Mouse (Mus musculus) embryonic facial prominence, embryonic 14.5 days (tissue): ENCODE results near the gene Ccng2. TPM values are rescaled to one million over a fixed set of nuclear protein-coding genes. Genes with fewer than 3 reads are reported as not detected.

ENCODE experiments used
- ATAC-seq: fragments of 200-750 bp; cut with Nextera tagmentation; 2 replicates; pipeline ENCODE4 v1.8.0; 2017; ENCODE audit warnings: low read depth, moderate number of reproducible peaks, moderate TSS enrichment
- DNase-seq: peaks from one replicate; pipeline ENCODE4 v3.0.0-alpha.2; 2015; ENCODE audit warnings: low spot score
- H3K27ac ChIP-seq: fragments of 300-500 bp; sonication (generic); replicated peaks from 2 replicates; pipeline ENCODE4 v1.5.1; 2014; ENCODE audit warnings: low read depth, mild to moderate bottlenecking, low read length, moderate library complexity
- H3K27me3 ChIP-seq: fragments of 300-500 bp; sonication (generic); replicated peaks from 2 replicates; pipeline ENCODE4 v1.6.1; 2014; ENCODE audit warnings: low read length; ENCODE audit not compliant: control insufficient read depth, insufficient read depth
- H3K36me3 ChIP-seq: fragments of 300-500 bp; sonication (generic); 2 replicates; pipeline ENCODE4 v1.6.1; 2014; ENCODE audit warnings: low read length, mixed read lengths; ENCODE audit not compliant: control insufficient read depth, insufficient read depth
- H3K4me1 ChIP-seq: fragments of 300-500 bp; sonication (generic); 2 replicates; pipeline ENCODE4 v1.6.1; 2014; ENCODE audit warnings: antibody characterized with exemption, low read length; ENCODE audit not compliant: control insufficient read depth, insufficient read depth
- H3K4me2 ChIP-seq: fragments of 300-500 bp; sonication (generic); 2 replicates; pipeline ENCODE4 v1.6.1; 2014; ENCODE audit warnings: low read depth, mild to moderate bottlenecking, low read length, moderate library complexity, mixed read lengths
- H3K4me3 ChIP-seq: fragments of 300-500 bp; sonication (generic); 2 replicates; pipeline ENCODE4 v1.5.1; 2014; ENCODE audit warnings: low read depth, mild to moderate bottlenecking, low read length
- H3K9ac ChIP-seq: fragments of 300-500 bp; sonication (generic); 2 replicates; pipeline ENCODE4 v1.6.1; 2014; ENCODE audit warnings: low read depth, mild to moderate bottlenecking, low read length, moderate library complexity, mixed read lengths
- H3K9me3 ChIP-seq: fragments of 300-500 bp; sonication (generic); 2 replicates; pipeline ENCODE4 v1.6.1; 2016; ENCODE audit warnings: low read length; ENCODE audit not compliant: control insufficient read depth
- WGBS: fragments of 180-500 bp; shearing (Covaris S2); extraction: QIAGEN DNeasy Blood & Tissue Kit; methylation state at CpG from one replicate; pipeline ENCODE4 v1.1.7; 2014; 5-methylcytosine and 5-hydroxymethylcytosine counted together
- polyA plus RNA-seq: library from polyadenylated mRNA; unstranded; fragments of >200 nt; fragmentation: Nextera tagmentation; extraction: Ambion mirVana; gene quantifications from 2 replicates; pipeline ENCODE4 v1.2.1, GENCODE M21; 2014

Gene Ccng2
- polyA plus RNA-seq, 1 experiment from 2014 or later: 54.2 TPM

DNA sequence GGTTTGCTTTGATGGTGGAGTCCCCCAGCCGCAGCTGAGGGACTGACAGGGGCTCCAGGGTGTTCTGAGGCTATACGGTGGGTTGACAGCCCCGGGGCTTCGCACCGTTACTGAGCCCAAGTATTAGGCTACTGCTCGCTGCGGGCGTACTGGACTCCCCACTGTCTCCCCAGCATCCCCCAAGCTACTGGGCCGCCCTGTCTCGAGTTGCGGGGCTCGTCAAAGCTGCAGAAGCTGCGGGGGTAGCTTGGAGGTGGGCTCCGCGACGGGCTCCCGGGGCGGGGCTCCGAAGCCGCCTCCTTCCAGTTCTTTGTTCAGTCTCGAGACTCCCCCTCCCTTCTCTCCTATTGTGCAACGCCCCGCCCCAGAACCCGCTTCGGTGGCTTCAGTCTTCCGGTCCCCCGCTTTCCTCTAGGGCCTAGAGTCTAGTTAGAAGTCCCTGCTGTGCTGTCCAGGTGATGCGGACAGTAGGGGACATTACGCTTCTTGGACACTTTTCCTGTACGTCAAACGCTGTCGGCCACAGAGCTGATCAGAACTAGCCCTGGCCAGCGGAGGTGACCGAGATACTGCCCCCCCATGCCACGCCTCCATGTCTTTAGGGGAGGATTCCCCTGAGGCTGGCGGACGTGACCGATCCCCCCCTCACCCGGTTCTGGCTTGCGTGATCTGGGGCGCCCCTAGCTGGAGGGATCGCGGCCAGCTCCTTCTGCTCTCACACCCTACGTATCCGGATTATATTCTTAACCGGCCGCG, 972 bp downstream of the Ccng2 start:
- Histone ChIP-seq H3K9me3 (no peaks in the 10 kb centered on the region), H3K27ac (peak overlapping the region; percentile 96), H3K36me3 (peaks cover 36% of the 10 kb centered on the region), H3K4me1 (peaks cover 23% of the 10 kb centered on the region), H3K4me3 (peak overlapping the region; percentile 89), H3K27me3 (no peaks in the 10 kb centered on the region), H3K9ac (peak overlapping the region; percentile 95), H3K4me2 (peak overlapping the region; percentile 59)
- DNase-seq (peak; percentile 96), ATAC-seq (peak; percentile 77)
- under 1% methylated on average over 35 of the region's 48 CpGs for WGBS

DNA sequence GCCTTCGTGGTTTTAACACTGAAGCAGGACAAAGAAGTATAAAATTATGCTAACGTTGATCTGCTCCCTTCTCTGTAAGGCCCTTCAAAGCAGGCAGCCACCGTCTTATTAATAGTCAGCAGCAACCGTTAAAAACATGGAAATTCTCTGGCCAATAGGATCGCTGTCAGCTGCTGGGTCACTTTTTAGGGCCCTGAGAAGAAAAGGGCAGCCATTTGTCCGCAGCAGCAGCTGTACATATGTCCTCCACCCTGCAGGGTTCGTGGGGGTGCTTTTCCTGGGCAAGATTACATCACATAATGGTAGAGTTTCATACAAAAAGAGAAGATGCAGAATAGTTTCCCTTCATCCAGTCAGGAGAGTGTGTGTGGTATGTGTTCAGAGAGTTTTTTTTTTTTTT, 3.0 kb downstream of the Ccng2 start:
- peak; percentile 22 for DNase-seq
- Histone ChIP-seq H3K4me3 (peak overlapping the region; percentile 89), H3K27ac (0 out of 2 replicates have a peak overlapping the region, but pooled peaks have one; percentile 15)

DNA sequence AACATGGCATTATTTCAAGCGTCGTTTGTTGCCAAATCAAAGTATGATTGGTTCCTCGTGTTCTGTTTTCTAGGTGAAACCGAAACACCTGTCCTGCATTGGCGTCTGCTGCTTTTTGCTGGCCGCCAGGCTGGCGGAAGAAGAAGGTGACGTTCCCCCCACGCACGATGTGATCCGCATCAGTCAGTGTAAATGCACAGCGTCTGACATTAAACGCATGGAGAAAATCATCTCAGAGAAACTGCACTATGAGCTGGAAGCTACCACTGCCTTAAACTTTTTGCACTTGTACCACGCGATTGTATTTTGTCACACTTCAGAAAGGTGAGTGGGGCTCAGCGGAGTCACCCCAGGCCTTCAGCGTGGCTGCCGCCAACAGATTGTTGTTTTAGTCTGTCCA, 3.7 kb downstream of the Ccng2 start:
- Histone ChIP-seq H3K9ac (no peak overlapping the region), H3K36me3 (peaks cover 63% of the 10 kb centered on the region), H3K4me3 (no peak overlapping the region), H3K4me2 (no peak overlapping the region), H3K4me1 (peaks cover 21% of the 10 kb centered on the region), H3K27me3 (no peaks in the 10 kb centered on the region), H3K9me3 (no peaks in the 10 kb centered on the region), H3K27ac (no peak overlapping the region)
- 89% methylated on average over 18 of the region's 18 CpGs for WGBS
- ATAC-seq (no peak), DNase-seq (no peak)

More for the DNA sequence above, 3.0 kb downstream of the Ccng2 start:
- Histone ChIP-seq H3K9me3 (no peaks in the 10 kb centered on the region), H3K4me1 (peaks cover 23% of the 10 kb centered on the region), H3K9ac (peak overlapping the region; percentile 95; the same call in 1 of the 2 replicates), H3K27me3 (no peaks in the 10 kb centered on the region), H3K36me3 (peaks cover 57% of the 10 kb centered on the region), H3K4me2 (peak overlapping the region; percentile 59; the same call in 1 of the 2 replicates)
- ATAC-seq: no peak
- 55% methylated on average over 7 of the region's 7 CpGs for WGBS

DNA sequence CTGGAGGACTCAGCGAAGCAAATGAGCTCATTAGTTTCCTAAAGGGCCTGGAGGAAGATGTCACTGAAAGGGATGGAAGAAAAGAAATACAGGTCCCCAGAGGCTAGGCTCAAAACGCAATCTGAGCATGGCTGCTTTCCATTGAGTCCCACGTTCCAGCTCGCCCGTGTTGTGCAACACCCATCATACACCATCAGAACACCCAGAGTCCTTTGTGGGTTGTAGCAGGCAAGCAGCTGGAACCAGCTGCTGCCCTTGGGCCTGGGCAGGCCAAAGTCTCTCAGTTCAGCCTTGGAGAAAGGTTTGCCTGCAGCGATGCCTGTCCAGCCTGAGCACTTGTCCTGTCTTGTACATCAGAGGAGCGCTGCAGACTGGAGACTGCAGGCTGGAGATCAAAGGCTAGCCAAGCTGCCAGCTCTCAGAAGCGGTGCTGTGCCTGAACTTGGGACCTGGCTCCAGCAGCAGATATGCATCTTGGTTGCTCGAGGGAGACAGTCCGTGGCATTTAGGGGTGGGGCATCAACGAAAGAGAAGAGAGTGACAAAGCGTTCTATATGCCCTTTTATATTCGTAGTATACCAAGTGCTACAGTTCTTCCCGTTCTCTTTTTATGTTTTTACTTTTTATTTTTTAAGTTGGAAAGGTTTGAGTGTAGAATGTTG, 15.5 kb downstream of the Ccng2 start:
- WGBS: 60% methylated on average over 14 of the region's 14 CpGs
- Histone ChIP-seq H3K36me3 (0 out of 2 replicates have a peak, but pooled peaks cover 3% of the 10 kb centered on the region), H3K4me2 (no peak overlapping the region), H3K27me3 (no peaks in the 10 kb centered on the region), H3K9me3 (no peaks in the 10 kb centered on the region), H3K27ac (peak overlapping the region; percentile 44), H3K4me3 (no peak overlapping the region), H3K4me1 (no peaks in the 10 kb centered on the region), H3K9ac (no peak overlapping the region)
- DNase-seq (peak; percentile 58), ATAC-seq (peak; percentile 60)

DNA sequence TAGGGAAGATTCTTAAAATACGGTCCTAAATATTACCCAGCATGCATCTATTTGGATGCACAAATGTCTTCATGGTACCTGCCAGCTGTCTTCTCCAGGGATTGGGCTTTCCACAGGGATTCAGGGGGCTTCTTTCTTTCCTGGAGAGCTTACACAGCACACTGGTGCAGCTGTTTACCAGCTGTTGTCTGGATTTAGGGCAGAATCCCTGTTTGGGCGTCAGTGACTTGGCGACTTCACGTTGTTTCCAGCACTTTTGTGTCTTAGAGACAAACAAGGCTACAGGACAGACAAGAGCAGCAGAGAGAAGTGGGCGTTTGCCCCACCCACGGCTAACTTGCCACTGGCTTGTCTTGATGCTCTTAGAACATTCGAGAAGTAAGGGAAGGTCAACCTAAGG, 16.1 kb downstream of the Ccng2 start:
- no peaks in the 10 kb centered on the region for H3K9me3 ChIP-seq
- H3K27me3 ChIP-seq: no peaks in the 10 kb centered on the region
- no peaks in the 10 kb centered on the region for H3K36me3 ChIP-seq
- H3K27ac ChIP-seq: peak overlapping the region; percentile 44; the same call in 1 of the 2 replicates
- no peak overlapping the region for H3K4me2 ChIP-seq
- H3K9ac ChIP-seq: no peak overlapping the region
- DNase-seq (peak; percentile 77), ATAC-seq (peak; percentile 60; the same call in 1 of the 2 replicates)
- no peak overlapping the region for H3K4me3 ChIP-seq
- no peaks in the 10 kb centered on the region for H3K4me1 ChIP-seq
- 52% methylated on average over 7 of the region's 7 CpGs for WGBS

DNA sequence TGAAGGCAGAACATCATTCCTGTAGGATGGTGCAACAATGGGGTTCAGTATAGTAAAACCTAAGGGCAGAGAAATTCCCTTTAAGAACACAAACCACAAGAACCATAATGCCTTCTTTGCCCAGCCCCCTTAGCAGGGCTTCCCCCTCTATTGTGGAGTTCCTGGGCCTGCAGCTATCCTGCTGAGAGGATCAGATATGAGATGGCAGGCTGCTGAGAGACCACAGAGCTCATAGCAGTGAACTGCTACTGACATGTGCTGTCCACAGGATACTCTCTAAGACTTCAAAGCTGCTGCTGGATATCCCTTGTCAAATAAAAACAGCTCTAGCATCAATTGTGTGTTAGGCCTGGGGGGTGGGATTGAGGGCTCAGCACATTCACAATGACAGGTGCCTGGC, 21.5 kb downstream of the Ccng2 start:
- H3K27me3 ChIP-seq: no peaks in the 10 kb centered on the region
- no peaks in the 10 kb centered on the region for H3K9me3 ChIP-seq
- H3K9ac ChIP-seq: no peak overlapping the region
- DNase-seq (no peak), ATAC-seq (no peak)
- H3K4me1 ChIP-seq: no peaks in the 10 kb centered on the region
- H3K27ac ChIP-seq: no peak overlapping the region
- H3K4me2 ChIP-seq: no peak overlapping the region
- no peak overlapping the region for H3K4me3 ChIP-seq
- H3K36me3 ChIP-seq: no peaks in the 10 kb centered on the region

DNA sequence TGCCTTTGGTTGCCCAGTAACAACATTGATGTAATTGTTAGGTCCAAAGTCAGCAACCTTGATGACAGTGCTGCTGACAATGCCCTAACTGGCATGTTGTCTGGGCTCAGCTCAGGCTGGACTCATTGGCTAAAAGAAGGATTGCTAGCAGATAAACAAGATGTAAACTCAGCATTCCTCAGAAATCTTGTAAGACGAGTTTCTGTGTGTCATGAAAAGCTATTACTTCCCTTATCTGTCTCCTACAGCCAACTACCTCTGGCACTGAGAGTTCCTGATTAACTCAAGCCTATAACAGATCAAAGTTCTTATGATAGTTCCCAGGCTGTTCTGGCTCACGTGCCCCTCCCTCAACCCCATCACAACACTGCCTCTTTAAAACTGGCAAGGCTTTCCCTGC, 23.2 kb downstream of the Ccng2 start:
- no peak overlapping the region for H3K4me2 ChIP-seq
- 47% methylated on average over 2 of the region's 2 CpGs for WGBS
- no peaks in the 10 kb centered on the region for H3K27me3 ChIP-seq
- H3K36me3 ChIP-seq: no peaks in the 10 kb centered on the region
- DNase-seq (no peak), ATAC-seq (no peak)
- H3K4me1 ChIP-seq: no peaks in the 10 kb centered on the region
- no peak overlapping the region for H3K4me3 ChIP-seq
- H3K27ac ChIP-seq: no peak overlapping the region
- H3K9me3 ChIP-seq: no peaks in the 10 kb centered on the region
- H3K9ac ChIP-seq: no peak overlapping the region

DNA sequence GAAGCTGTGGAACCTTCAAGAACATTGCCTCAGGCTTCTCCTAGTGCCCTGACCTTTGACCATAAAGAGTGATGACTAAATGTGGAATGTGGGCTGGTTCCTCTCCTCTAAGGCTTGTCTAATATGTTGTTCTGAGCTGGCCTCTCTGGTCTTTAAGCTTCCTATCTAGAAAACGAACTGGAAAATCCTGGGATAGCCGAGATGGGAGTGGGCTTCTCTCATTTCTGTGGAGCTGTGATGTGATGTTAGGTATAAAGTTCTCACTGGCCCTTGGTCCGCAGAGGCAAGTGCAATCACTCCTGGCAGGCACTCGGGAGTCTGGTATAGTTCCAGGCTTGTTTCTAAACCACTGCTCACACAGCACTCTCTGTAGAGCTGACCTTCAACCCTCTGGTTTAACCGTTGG, 29.3 kb downstream of the Ccng2 start:
- no peaks in the 10 kb centered on the region for H3K27me3 ChIP-seq
- H3K4me1 ChIP-seq: no peaks in the 10 kb centered on the region
- no peak overlapping the region for H3K4me2 ChIP-seq
- DNase-seq: no peak
- no peaks in the 10 kb centered on the region for H3K36me3 ChIP-seq
- no peak overlapping the region for H3K4me3 ChIP-seq
- H3K9ac ChIP-seq: no peak overlapping the region
- H3K27ac ChIP-seq: no peak overlapping the region
- H3K9me3 ChIP-seq: no peaks in the 10 kb centered on the region
- no peak for ATAC-seq
- WGBS: 67% methylated on average over 5 of the region's 5 CpGs
